Mouse (Mus musculus): ENCODE results near the gene Ldhc. TPM values are rescaled to one million over a fixed set of nuclear protein-coding genes. Genes with fewer than 3 reads are reported as not detected.

The Ldhc gene
- polyA plus RNA-seq, 1 experiment, result 0.04 TPM

GRCm38 (mm10) chr7:46922075-46922474 is 61.1 kb downstream of the Ldhc start:
- Histone ChIP-seq H3K4me1 (ENCODE audit: control insufficient read depth) (peaks cover 33% of the 10 kb centered on the region), H3K36me3 (ENCODE audit: control insufficient read depth) (peaks cover 13% of the 10 kb centered on the region), H3K9me3 (ENCODE audit: control insufficient read depth, low read length) (no peaks in the 10 kb centered on the region), H3K4me3 (replicated peaks) (no peak overlapping the region), H3K27me3 (ENCODE audit: control insufficient read depth) (no peaks in the 10 kb centered on the region)
- TF ChIP-seq TAL1 (IDR thresholded peaks at IDR 0.05; ENCODE audit: low read length) (no peak), GATA1 (IDR thresholded peaks at IDR 0.05; ENCODE audit: low read length) (no peak)

Other genes starting within 250 kb of the Ldhc start
- 0.16 and 0.26 TPM in 2 replicates for gene Sergef, start 221.4 kb upstream of the Ldhc start, polyA plus RNA-seq (2012)
- gene Tph1, start 188.7 kb upstream of the Ldhc start, polyA plus RNA-seq (2012), result not detected in 2 replicates
- 0.28 and 0.44 TPM in 2 replicates for gene Saal1, start 150.5 kb upstream of the Ldhc start, polyA plus RNA-seq (2012)
- not detected in 2 replicates for gene Saa3, start 145.5 kb upstream of the Ldhc start, polyA plus RNA-seq (2012)
- not detected in 2 replicates for gene Saa4, start 128.6 kb upstream of the Ldhc start, polyA plus RNA-seq (2012)
- gene Saa1, start 118.2 kb upstream of the Ldhc start, polyA plus RNA-seq (2012), result not detected in 2 replicates
- not detected in 2 replicates for gene Saa2, start 109.4 kb upstream of the Ldhc start, polyA plus RNA-seq (2012)
- 0.09 TPM in 2 replicates for gene Hps5, start 65.1 kb upstream of the Ldhc start, polyA plus RNA-seq (2012)
- gene Gtf2h1, start 65.1 kb upstream of the Ldhc start, polyA plus RNA-seq (2012), result 0.99 and 1.7 TPM in 2 replicates
- 12.0 and 18.0 TPM in 2 replicates for gene Ldha, start 19.7 kb upstream of the Ldhc start, polyA plus RNA-seq (2012)
- 3.8 and 4.1 TPM in 2 replicates for gene Tsg101, start 58.8 kb downstream of the Ldhc start, polyA plus RNA-seq (2012)
- 0.02 and 0.03 TPM in 2 replicates for gene Uevld, start 97.3 kb downstream of the Ldhc start, polyA plus RNA-seq (2012)
- gene Gm9999, start 122.4 kb downstream of the Ldhc start, polyA plus RNA-seq (2012), result not detected in 2 replicates
- gene Spty2d1, start 147.2 kb downstream of the Ldhc start, polyA plus RNA-seq (2012), result 0.48 and 0.60 TPM in 2 replicates
- gene Tmem86a, start 189.4 kb downstream of the Ldhc start, polyA plus RNA-seq (2012), result 0.24 and 0.28 TPM in 2 replicates

Data from erythroblast, embryonic 14.5 days (primary cell).